Mouse (Mus musculus): ENCODE measurements around the gene Fads1.

DNA sequence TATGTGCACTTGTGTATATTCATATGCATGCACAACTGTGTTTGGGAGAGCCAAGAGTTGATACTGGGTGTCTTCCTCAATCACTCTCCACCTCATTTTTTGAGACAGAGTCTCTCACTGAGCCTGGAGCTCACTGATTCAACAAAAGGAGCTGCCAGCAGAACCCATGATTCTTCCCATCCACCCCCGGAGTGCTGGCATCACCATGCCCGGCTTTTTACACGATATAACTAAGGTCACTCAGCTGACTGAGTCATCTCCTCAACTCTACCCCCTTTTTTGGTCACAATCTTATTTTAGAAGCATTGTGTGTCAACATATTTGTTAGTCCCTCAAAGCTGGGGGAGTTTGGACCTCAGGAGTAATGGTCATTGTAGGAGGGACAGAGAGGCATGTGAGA, 18.8 kb upstream of the Fads1 start:
- TF ChIP-seq CTCF (IDR thresholded peaks at IDR 0.05; ENCODE audit: low read depth, low read length), result no peak
- TF ChIP-seq GATA1 (IDR thresholded peaks at IDR 0.05; ENCODE audit: borderline replicate concordance, low read length), result no peak
- TF ChIP-seq POLR2AphosphoS5 (IDR thresholded peaks at IDR 0.05; ENCODE audit: insufficient replicate concordance, low read depth, low read length), result no peak
- TF ChIP-seq TAL1 (conservative IDR thresholded peaks at IDR 0.05; ENCODE audit: low read depth, low read length), result no peak
- TF ChIP-seq GATA2 (IDR thresholded peaks at IDR 0.05; ENCODE audit: borderline replicate concordance, low read depth, low read length), result no peak
